Mouse (Mus musculus) small intestine, adult 2 months (tissue): Measurements from ENCODE around the gene Sema6c. TPM values are rescaled to one million over a fixed set of nuclear protein-coding genes. Genes with fewer than 3 reads are reported as not detected.

ENCODE experiments used
- H3K27ac ChIP-seq: fragments of 200-500 bp; 2 replicates; pipeline ENCODE4 v1.5.1; 2012; ENCODE audit warnings: low read depth, low read length, control low read depth, inconsistent platforms; ENCODE audit not compliant: insufficient read depth
- H3K27me3 ChIP-seq: fragments of 200-500 bp; 2 replicates; pipeline ENCODE4 v1.6.1; 2012; ENCODE audit warnings: mild to moderate bottlenecking, moderate library complexity, low read length, inconsistent platforms; ENCODE audit not compliant: control insufficient read depth, insufficient read depth
- H3K36me3 ChIP-seq: fragments of 200-500 bp; 2 replicates; pipeline ENCODE4 v1.6.1; 2012; ENCODE audit warnings: mild to moderate bottlenecking, low read length, control low read depth, inconsistent platforms; ENCODE audit not compliant: control insufficient read depth, insufficient read depth
- H3K4me1 ChIP-seq: fragments of 200-500 bp; 2 replicates; pipeline ENCODE4 v1.6.1; 2012; ENCODE audit warnings: low read length, inconsistent platforms, mixed read lengths; ENCODE audit not compliant: control insufficient read depth, insufficient read depth, insufficient read length
- H3K4me3 ChIP-seq: fragments of 200-500 bp; 2 replicates; pipeline ENCODE4 v1.5.1; 2012; ENCODE audit warnings: low read depth, mild to moderate bottlenecking, control low read depth, inconsistent platforms, low read length, moderate library complexity
- CTCF ChIP-seq: fragments of 200-500 bp; IDR thresholded peaks from 2 replicates; pipeline ENCODE4 v1.5.1; 2012; ENCODE audit warnings: low read depth, mild to moderate bottlenecking, control low read depth, inconsistent platforms, low read length, moderate library complexity, mixed read lengths; ENCODE audit not compliant: insufficient replicate concordance, insufficient read length; ENCODE audit errors: extremely low read depth
- POLR2A ChIP-seq: fragments of 200-500 bp; IDR thresholded peaks from 2 replicates; pipeline ENCODE4 v1.6.1; 2012; ENCODE audit warnings: low read depth, mild to moderate bottlenecking, control low read depth, inconsistent platforms, low read length, moderate library complexity
- WGBS: fragments of 180-500 bp; shearing (Covaris S2); methylation state at CpG from one replicate; pipeline ENCODE4 v1.1.7; 2018; 5-methylcytosine and 5-hydroxymethylcytosine counted together
- polyA plus RNA-seq: library from polyadenylated mRNA; depleted of rRNA; stranded (reverse); fragments of >200 nt; gene quantifications from 2 replicates; pipeline ENCODE4 v1.2.3, GENCODE M21; 2012; rRNA removed

Sema6c gene
- 2.1 and 4.6 TPM in 2 replicates for polyA plus RNA-seq

GRCm38 (mm10) chr3:95159987-95160963, at the start of gene Sema6c:
Gene Sema6c (plus strand): TSS chr3:95160457.
- peaks cover 10% of the 10 kb centered on the region for H3K27me3 ChIP-seq
- no peak for TF ChIP-seq CTCF
- TF ChIP-seq POLR2A: peak; percentile 52; the same call in 1 of the 2 replicates
- no peak within 1 kb of the TSS for H3K27ac ChIP-seq
- under 1% methylated on average over 62 of the region's 66 CpGs for WGBS
- no peaks in the 10 kb centered on the region for H3K36me3 ChIP-seq
- H3K4me3 ChIP-seq: peak within 1 kb of the TSS; percentile 80
- H3K4me1 ChIP-seq: peaks cover 13% of the 10 kb centered on the region

- H3K4me3 ChIP-seq: peak within 1 kb of the TSS; percentile 75
- TF ChIP-seq POLR2A: peak; percentile 74
- no peak for TF ChIP-seq CTCF
- no peaks in the 10 kb centered on the region for H3K27me3 ChIP-seq
- H3K27ac ChIP-seq: peak within 1 kb of the TSS; percentile 75
- peaks cover 2% of the 10 kb centered on the region; the same call in 1 of the 2 replicates for H3K4me1 ChIP-seq
- under 1% methylated on average over 54 of the region's 54 CpGs for WGBS
- 0 out of 2 replicates have a peak, but pooled peaks cover 7% of the 10 kb centered on the region for H3K36me3 ChIP-seq
Measured at GRCm38 (mm10) chr3:95110911-95111726, 49.1 kb upstream of the Sema6c start, which contains the start of gene Vps72. Gene Vps72 (plus strand): TSS chr3:95111022.

- TF ChIP-seq CTCF (no peak), POLR2A (no peak)
- whole genome bisulfite sequencing: 95% methylated on average over 1 of the region's 1 CpGs
- peaks cover 4% of the 10 kb centered on the region; the same call in 1 of the 2 replicates for H3K4me1 ChIP-seq
- H3K27ac ChIP-seq: no peak overlapping the region
- H3K36me3 ChIP-seq: 0 out of 2 replicates have a peak, but pooled peaks cover 10% of the 10 kb centered on the region
- H3K4me3 ChIP-seq: no peak overlapping the region
- no peaks in the 10 kb centered on the region for H3K27me3 ChIP-seq
Measured at GRCm38 (mm10) chr3:95112760-95113159, 47.5 kb upstream of the Sema6c start.

- Histone ChIP-seq H3K27ac (0 out of 2 replicates have a peak overlapping the region, but pooled peaks have one; percentile 23), H3K4me1 (peaks cover 2% of the 10 kb centered on the region; the same call in 1 of the 2 replicates), H3K36me3 (peaks cover 49% of the 10 kb centered on the region), H3K27me3 (no peaks in the 10 kb centered on the region), H3K4me3 (no peak overlapping the region)
- TF ChIP-seq POLR2A (no peak), CTCF (no peak)
- WGBS: 66% methylated on average over 2 of the region's 2 CpGs
Measured at GRCm38 (mm10) chr3:95117751-95118150, 42.5 kb upstream of the Sema6c start.

- Histone ChIP-seq H3K36me3 (peaks cover 44% of the 10 kb centered on the region), H3K4me1 (peaks cover 2% of the 10 kb centered on the region; the same call in 1 of the 2 replicates), H3K27ac (no peak overlapping the region), H3K27me3 (no peaks in the 10 kb centered on the region), H3K4me3 (no peak overlapping the region)
- TF ChIP-seq POLR2A (no peak), CTCF (no peak)
- 77% methylated on average over 6 of the region's 6 CpGs for WGBS
Measured at GRCm38 (mm10) chr3:95121580-95121979, 38.7 kb upstream of the Sema6c start.

- no peak within 1 kb of the TSS for H3K4me3 ChIP-seq
- peak; percentile 50; the same call in 1 of the 2 replicates for TF ChIP-seq CTCF
- TF ChIP-seq POLR2A: no peak
- H3K27me3 ChIP-seq: no peaks in the 10 kb centered on the region
- no peaks in the 10 kb centered on the region for H3K4me1 ChIP-seq
- WGBS: 66% methylated on average over 6 of the region's 6 CpGs
- H3K27ac ChIP-seq: no peak within 1 kb of the TSS
- peaks cover 37% of the 10 kb centered on the region for H3K36me3 ChIP-seq
Measured at GRCm38 (mm10) chr3:95124246-95124645, 36.0 kb upstream of the Sema6c start, which contains the start of gene Tmod4. Gene Tmod4 (plus strand): TSS chr3:95124476.
